ENCODE assay signal across 8 mouse cellular contexts in genomic region chr9:21313394-21313793, GRCm38 (mm10). TPM values are rescaled to one million over a fixed set of nuclear protein-coding genes. Genes with fewer than 3 reads are reported as not detected.
DNase-seq lines count a peak whose midpoint lies in the region; ATAC-seq lines count a peak whose summit lies in the region.

No protein-coding gene starts in this region.

- H3K27ac ChIP-seq in hindbrain, embryonic 16.5 days (ENCODE audit: low read depth, low read length): no peak overlapping the region

- peak; percentile 21; the same call in 1 of the 2 replicates for ATAC-seq in hindbrain, embryonic 16.5 days

- H3K9me3 ChIP-seq in hindbrain, embryonic 16.5 days (ENCODE audit: control insufficient read depth, low read length): no peaks in the 10 kb centered on the region; the same call in 1 of the 2 replicates

- H3K27me3 ChIP-seq in hindbrain, embryonic 16.5 days (replicated peaks; ENCODE audit: control insufficient read depth, insufficient read depth, low read length): peaks cover 3% of the 10 kb centered on the region

- H3K36me3 ChIP-seq in hindbrain, embryonic 16.5 days (ENCODE audit: control insufficient read depth, insufficient read depth, low read length): no peaks in the 10 kb centered on the region

- peak; percentile 89 for DNase-seq in MN1 (ENCODE audit: low spot score)
- peak; percentile 89 for DNase-seq in cerebellum, adult 9-10 months
- peak; percentile 57 to 74 for DNase-seq in frontal cortex, postnatal 25 days (ENCODE audit: low spot score in 2 of 2)
- peak; percentile 79 to 82 for DNase-seq in layer of hippocampus, postnatal 36 days
- DNase-seq in lung, postnatal 36 days: peak; percentile 92
- DNase-seq in retina, postnatal 1 day: peak; percentile 89
- DNase-seq in thymus, postnatal 4 days: peak; percentile 97

- H3K4me1 ChIP-seq in hindbrain, embryonic 16.5 days (ENCODE audit: control insufficient read depth, insufficient read depth, low read depth, low read length): no peaks in the 10 kb centered on the region

- H3K4me3 ChIP-seq in hindbrain, embryonic 16.5 days (ENCODE audit: low read length): no peak overlapping the region

- no peak overlapping the region for H3K9ac ChIP-seq in hindbrain, embryonic 16.5 days (ENCODE audit: low read depth, low read length)

- no peak overlapping the region for H3K4me2 ChIP-seq in hindbrain, embryonic 16.5 days (ENCODE audit: low read length)

- 9% methylated on average over 11 of the region's 11 CpGs for WGBS in hindbrain, embryonic 16.5 days

RNA-seq across cellular contexts. Expression of gene Ap1m2, which starts 1.3 kb away (rescaled TPM):
- 2.8 and 2.9 TPM in 2 replicates for polyA plus RNA-seq in hindbrain, embryonic 16.5 days (2015; fragmentation: Nextera tagmentation; extraction: Ambion mirVana)
- total RNA-seq in layer of hippocampus, postnatal 36 days (2021): under 1 TPM; 0.35 to 0.57 TPM

RNA-seq across cellular contexts. Expression of gene Slc44a2, which starts 7.1 kb away (rescaled TPM):
- polyA plus RNA-seq in hindbrain, embryonic 16.5 days (2015; fragmentation: Nextera tagmentation; extraction: Ambion mirVana): 63.9 and 78.0 TPM in 2 replicates
- total RNA-seq in layer of hippocampus, postnatal 36 days (2021): 10 to 100 TPM; 49.6 to 56.3 TPM

RNA-seq across cellular contexts. Expression of gene Cdkn2d, which starts 22.2 kb away (rescaled TPM):
- 121 and 138 TPM in 2 replicates for polyA plus RNA-seq in hindbrain, embryonic 16.5 days (2015; fragmentation: Nextera tagmentation; extraction: Ambion mirVana)
- total RNA-seq in layer of hippocampus, postnatal 36 days (2021): 10 to 100 TPM; 53.0 to 62.9 TPM

RNA-seq across cellular contexts. Expression of gene Kri1, which starts 25.6 kb away (rescaled TPM):
- polyA plus RNA-seq in hindbrain, embryonic 16.5 days (2015; fragmentation: Nextera tagmentation; extraction: Ambion mirVana): 14.5 and 16.8 TPM in 2 replicates
- 10 to 100 TPM; 48.1 to 50.2 TPM for total RNA-seq in layer of hippocampus, postnatal 36 days (2021)

RNA-seq across cellular contexts. Expression of gene Atg4d, which starts 48.3 kb away (rescaled TPM):
- 52.6 and 52.8 TPM in 2 replicates for polyA plus RNA-seq in hindbrain, embryonic 16.5 days (2015; fragmentation: Nextera tagmentation; extraction: Ambion mirVana)
- total RNA-seq in layer of hippocampus, postnatal 36 days (2021): 10 to 100 TPM; 38.8 to 40.9 TPM
